Mouse (Mus musculus): Measurements from ENCODE around the gene Dtymk. TPM values are rescaled to one million over a fixed set of nuclear protein-coding genes. Genes with fewer than 3 reads are reported as not detected.
"Not testable (repeated sequence)": the region's sequence is repeated elsewhere in the genome, so short reads cannot be mapped to it uniquely, and the experiment has no call there.

Dtymk gene
- polyA plus RNA-seq, 1 experiment from 2014 or later, result 148 TPM

GRCm38 (mm10) chr1:93794526-93794925 lies 7.2 kb downstream of the Dtymk start:
- Histone ChIP-seq H3K36me3 (replicated peaks; ENCODE audit: control insufficient read depth, insufficient read depth) (peaks cover 82% of the 10 kb centered on the region), H3K4me2 (replicated peaks) (no peak overlapping the region)

GRCm38 (mm10) chr1:93786912-93787311 lies 14.8 kb downstream of the Dtymk start:
- Histone ChIP-seq H3K9me3 (ENCODE audit: control insufficient read depth, low read length) (no peaks in the 10 kb centered on the region), H3K4me3 (replicated peaks; ENCODE audit: low read length) (no peak overlapping the region), H3K36me3 (replicated peaks; ENCODE audit: control insufficient read depth, insufficient read depth) (peaks cover 95% of the 10 kb centered on the region), H3K4me1 (replicated peaks; ENCODE audit: control insufficient read depth, insufficient read depth, low read length) (no peaks in the 10 kb centered on the region), H3K9ac (no peak overlapping the region), H3K27ac (no peak overlapping the region), H3K4me2 (replicated peaks) (no peak overlapping the region), H3K27me3 (ENCODE audit: control insufficient read depth, insufficient read depth, low read length) (no peaks in the 10 kb centered on the region)
- DNase-seq (ENCODE audit: low spot score) (no peak), ATAC-seq (ENCODE audit: low FRiP score) (no peak)
- WGBS, result 95% methylated on average over 2 of the region's 2 CpGs

More at GRCm38 (mm10) chr1:93794526-93794925, 7.2 kb downstream of the Dtymk start:
- DNase-seq (ENCODE audit: low spot score) (no peak), ATAC-seq (ENCODE audit: low FRiP score) (no peak)
- WGBS, result 95% methylated on average over 8 of the region's 8 CpGs
- no peaks in the 10 kb centered on the region for H3K9me3 ChIP-seq (ENCODE audit: control insufficient read depth, low read length)
- no peak overlapping the region for H3K27ac ChIP-seq
- no peaks in the 10 kb centered on the region for H3K4me1 ChIP-seq (replicated peaks; ENCODE audit: control insufficient read depth, insufficient read depth, low read length)
- no peak overlapping the region for H3K4me3 ChIP-seq (replicated peaks; ENCODE audit: low read length)
- no peak overlapping the region for H3K9ac ChIP-seq
- H3K27me3 ChIP-seq (ENCODE audit: control insufficient read depth, insufficient read depth, low read length), result no peaks in the 10 kb centered on the region

GRCm38 (mm10) chr1:93776686-93777085 lies 25.0 kb downstream of the Dtymk start:
- no peaks in the 10 kb centered on the region for H3K4me1 ChIP-seq (replicated peaks; ENCODE audit: control insufficient read depth, insufficient read depth, low read length)
- no peaks in the 10 kb centered on the region for H3K9me3 ChIP-seq (ENCODE audit: control insufficient read depth, low read length)
- H3K27me3 ChIP-seq (ENCODE audit: control insufficient read depth, insufficient read depth, low read length), result no peaks in the 10 kb centered on the region
- H3K4me3 ChIP-seq (replicated peaks; ENCODE audit: low read length), result no peak overlapping the region
- no peak overlapping the region for H3K27ac ChIP-seq
- H3K4me2 ChIP-seq (replicated peaks), result no peak overlapping the region
- WGBS, result 95% methylated on average over 5 of the region's 5 CpGs
- no peak for DNase-seq (ENCODE audit: low spot score)
- H3K9ac ChIP-seq, result no peak overlapping the region
- peaks cover 76% of the 10 kb centered on the region for H3K36me3 ChIP-seq (replicated peaks; ENCODE audit: control insufficient read depth, insufficient read depth)
- no peak for ATAC-seq (ENCODE audit: low FRiP score)

- H3K9me3 ChIP-seq (ENCODE audit: control insufficient read depth, low read length), result no peaks in the 10 kb centered on the region
- H3K27me3 ChIP-seq (ENCODE audit: control insufficient read depth, insufficient read depth, low read length), result no peaks in the 10 kb centered on the region
- DNase-seq (ENCODE audit: low spot score) (no peak), ATAC-seq (ENCODE audit: low FRiP score) (no peak)
- 96% methylated on average over 3 of the region's 3 CpGs for whole genome bisulfite sequencing
- no peaks in the 10 kb centered on the region for H3K4me1 ChIP-seq (replicated peaks; ENCODE audit: control insufficient read depth, insufficient read depth, low read length)
- H3K4me3 ChIP-seq (replicated peaks; ENCODE audit: low read length), result no peak overlapping the region
- no peak overlapping the region for H3K4me2 ChIP-seq (replicated peaks)
- H3K9ac ChIP-seq, result no peak overlapping the region
- H3K36me3 ChIP-seq (replicated peaks; ENCODE audit: control insufficient read depth, insufficient read depth), result peaks cover 30% of the 10 kb centered on the region
- no peak overlapping the region for H3K27ac ChIP-seq
These were observed 31.8 kb downstream of the Dtymk start for GRCm38 (mm10) chr1:93769901-93770300.

- H3K4me2 ChIP-seq (replicated peaks), result no peak overlapping the region
- H3K4me1 ChIP-seq (replicated peaks; ENCODE audit: control insufficient read depth, insufficient read depth, low read length), result no peaks in the 10 kb centered on the region
- H3K9me3 ChIP-seq (ENCODE audit: control insufficient read depth, low read length), result no peaks in the 10 kb centered on the region
- ATAC-seq (ENCODE audit: low FRiP score) (no peak), DNase-seq (ENCODE audit: low spot score) (no peak)
- H3K36me3 ChIP-seq (replicated peaks; ENCODE audit: control insufficient read depth, insufficient read depth), result peaks cover 16% of the 10 kb centered on the region
- WGBS, result 94% methylated on average over 6 of the region's 6 CpGs
- H3K4me3 ChIP-seq (replicated peaks; ENCODE audit: low read length), result no peak overlapping the region
- no peaks in the 10 kb centered on the region for H3K27me3 ChIP-seq (ENCODE audit: control insufficient read depth, insufficient read depth, low read length)
- no peak overlapping the region for H3K27ac ChIP-seq
- H3K9ac ChIP-seq, result no peak overlapping the region
These were observed 34.1 kb downstream of the Dtymk start for GRCm38 (mm10) chr1:93767600-93767999.

- no peak overlapping the region for H3K4me3 ChIP-seq (replicated peaks; ENCODE audit: low read length)
- no peak overlapping the region for H3K4me2 ChIP-seq (replicated peaks)
- ATAC-seq (ENCODE audit: low FRiP score) (no peak), DNase-seq (ENCODE audit: low spot score) (no peak)
- H3K27me3 ChIP-seq (ENCODE audit: control insufficient read depth, insufficient read depth, low read length), result no peaks in the 10 kb centered on the region
- no peaks in the 10 kb centered on the region for H3K4me1 ChIP-seq (replicated peaks; ENCODE audit: control insufficient read depth, insufficient read depth, low read length)
- no peak overlapping the region for H3K27ac ChIP-seq
- peaks cover 16% of the 10 kb centered on the region for H3K36me3 ChIP-seq (replicated peaks; ENCODE audit: control insufficient read depth, insufficient read depth)
- no peaks in the 10 kb centered on the region for H3K9me3 ChIP-seq (ENCODE audit: control insufficient read depth, low read length)
- no peak overlapping the region for H3K9ac ChIP-seq
- WGBS, result 92% methylated on average over 9 of the region's 9 CpGs
These were observed 36.7 kb downstream of the Dtymk start for GRCm38 (mm10) chr1:93764871-93765591.

- H3K36me3 ChIP-seq (replicated peaks; ENCODE audit: control insufficient read depth, insufficient read depth); DNase-seq (ENCODE audit: low spot score); H3K9me3 ChIP-seq (ENCODE audit: control insufficient read depth, low read length); H3K4me1 ChIP-seq (replicated peaks; ENCODE audit: control insufficient read depth, insufficient read depth, low read length); H3K27me3 ChIP-seq (ENCODE audit: control insufficient read depth, insufficient read depth, low read length); H3K4me3 ChIP-seq (replicated peaks; ENCODE audit: low read length); H3K9ac ChIP-seq; ATAC-seq (ENCODE audit: low FRiP score); H3K4me2 ChIP-seq (replicated peaks); H3K27ac ChIP-seq: not testable (repeated sequence)
- WGBS, result 89% methylated on average over 3 of the region's 3 CpGs
These were observed 38.2 kb downstream of the Dtymk start for GRCm38 (mm10) chr1:93763531-93763930.

- no peaks in the 10 kb centered on the region for H3K9me3 ChIP-seq (ENCODE audit: control insufficient read depth, low read length)
- H3K9ac ChIP-seq, result no peak overlapping the region
- DNase-seq (ENCODE audit: low spot score) (no peak), ATAC-seq (ENCODE audit: low FRiP score) (no peak)
- no peaks in the 10 kb centered on the region for H3K36me3 ChIP-seq (replicated peaks; ENCODE audit: control insufficient read depth, insufficient read depth)
- peaks cover 10% of the 10 kb centered on the region for H3K4me1 ChIP-seq (replicated peaks; ENCODE audit: control insufficient read depth, insufficient read depth, low read length)
- 95% methylated on average over 1 of the region's 1 CpGs for WGBS
- no peak overlapping the region for H3K4me3 ChIP-seq (replicated peaks; ENCODE audit: low read length)
- no peak overlapping the region for H3K4me2 ChIP-seq (replicated peaks)
- H3K27ac ChIP-seq, result no peak overlapping the region
- no peaks in the 10 kb centered on the region for H3K27me3 ChIP-seq (ENCODE audit: control insufficient read depth, insufficient read depth, low read length)
These were observed 41.7 kb downstream of the Dtymk start for GRCm38 (mm10) chr1:93760076-93760475.

- DNase-seq (ENCODE audit: low spot score) (no peak), ATAC-seq (ENCODE audit: low FRiP score) (no peak)
- Histone ChIP-seq H3K9me3 (ENCODE audit: control insufficient read depth, low read length) (no peaks in the 10 kb centered on the region), H3K4me2 (replicated peaks) (peak overlapping the region; percentile 86), H3K27ac (no peak overlapping the region), H3K27me3 (ENCODE audit: control insufficient read depth, insufficient read depth, low read length) (no peaks in the 10 kb centered on the region), H3K4me1 (replicated peaks; ENCODE audit: control insufficient read depth, insufficient read depth, low read length) (peaks cover 19% of the 10 kb centered on the region), H3K9ac (no peak overlapping the region), H3K36me3 (replicated peaks; ENCODE audit: control insufficient read depth, insufficient read depth) (no peaks in the 10 kb centered on the region), H3K4me3 (replicated peaks; ENCODE audit: low read length) (peak overlapping the region; percentile 60; the same call in 1 of the 2 replicates)
These were observed 45.6 kb downstream of the Dtymk start for GRCm38 (mm10) chr1:93756154-93756553.
